Mouse (Mus musculus): ENCODE measurements at regions not wholly inside any gene's neighbourhood (a gene's known extent, or its start where the extent isn't known, plus 50 kb on each side); places are given as distances from the start of the nearest gene placed in this dataset.

DNA sequence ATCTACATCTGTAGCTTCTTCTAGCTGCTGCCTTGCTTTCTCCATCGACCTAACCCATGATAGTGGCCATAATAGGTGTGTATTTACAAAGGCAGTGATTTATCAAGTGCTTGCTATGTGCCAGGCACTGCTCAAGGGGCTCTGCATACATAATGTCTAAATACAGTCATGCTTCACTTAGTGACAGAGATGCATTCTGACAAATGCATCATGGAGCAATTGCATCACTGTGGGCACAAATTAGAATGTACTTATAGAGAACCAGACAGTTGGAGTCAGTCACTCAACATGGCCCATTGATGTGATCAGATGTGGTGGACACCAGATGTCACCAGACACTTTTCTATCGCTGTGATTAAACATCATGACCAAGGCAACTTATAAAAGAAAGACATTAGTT lies 223.3 kb upstream of the Ntm start:
- TF ChIP-seq POLR2A (IDR thresholded peaks at IDR 0.05; ENCODE audit: insufficient read depth, low read depth, low read length) (no peak), CTCF (IDR thresholded peaks at IDR 0.05; ENCODE audit: insufficient read depth, low read depth, low read length) (no peak)
